Mouse (Mus musculus) thymus, adult 2 months (tissue): ENCODE results near the gene Unc13a. TPM values are rescaled to one million over a fixed set of nuclear protein-coding genes. Genes with fewer than 3 reads are reported as not detected.

ENCODE experiments used
- DNase-seq: peaks from one replicate; pipeline ENCODE4 v3.0.0; 2021
- H3K27ac ChIP-seq: fragments of 200-500 bp; 2 replicates; pipeline ENCODE4 v1.5.1; 2012; ENCODE audit warnings: low read length, control low read depth; ENCODE audit not compliant: control insufficient read depth, insufficient read depth
- H3K27me3 ChIP-seq: fragments of 200-500 bp; 2 replicates; pipeline ENCODE4 v1.6.1; 2012; ENCODE audit warnings: mild to moderate bottlenecking, low read length, moderate library complexity, mixed read lengths; ENCODE audit not compliant: control insufficient read depth, insufficient read depth
- H3K36me3 ChIP-seq: fragments of 200-500 bp; 2 replicates; pipeline ENCODE4 v1.6.1; 2012; ENCODE audit warnings: mild to moderate bottlenecking, low read length, moderate library complexity; ENCODE audit not compliant: control insufficient read depth, insufficient read depth
- H3K4me1 ChIP-seq: fragments of 200-500 bp; replicated peaks from 2 replicates; pipeline ENCODE4 v1.6.1; 2012; ENCODE audit warnings: low read length; ENCODE audit not compliant: control insufficient read depth, insufficient read depth
- H3K4me3 ChIP-seq: fragments of 200-500 bp; 2 replicates; pipeline ENCODE4 v1.5.1; 2012; ENCODE audit warnings: mild to moderate bottlenecking, low read length, control low read depth, moderate library complexity; ENCODE audit not compliant: control insufficient read depth, insufficient read depth
- CTCF ChIP-seq: fragments of 200-500 bp; IDR thresholded peaks from 2 replicates; pipeline ENCODE4 v1.5.1; 2012; ENCODE audit warnings: mild to moderate bottlenecking, control low read depth, low read length, moderate library complexity, borderline replicate concordance; ENCODE audit not compliant: control insufficient read depth, poor library complexity, insufficient read depth; ENCODE audit errors: extremely low read depth
- POLR2A ChIP-seq: fragments of 200-500 bp; IDR thresholded peaks from 2 replicates; pipeline ENCODE4 v1.6.1; 2012; ENCODE audit warnings: mild to moderate bottlenecking, low read length, control low read depth, moderate library complexity; ENCODE audit not compliant: control insufficient read depth, poor library complexity, insufficient read depth; ENCODE audit errors: extremely low read depth
- WGBS: fragments of 180-500 bp; shearing (Covaris S2); methylation state at CpG from one replicate; pipeline ENCODE4 v1.1.7; 2018; 5-methylcytosine and 5-hydroxymethylcytosine counted together
- polyA plus RNA-seq: library from polyadenylated mRNA; depleted of rRNA; stranded (reverse); fragments of >200 nt; gene quantifications from 2 replicates; pipeline ENCODE4 v1.2.3, GENCODE M21; 2012

The Unc13a gene
- polyA plus RNA-seq, 1 experiment = 1.6 TPM

DNA sequence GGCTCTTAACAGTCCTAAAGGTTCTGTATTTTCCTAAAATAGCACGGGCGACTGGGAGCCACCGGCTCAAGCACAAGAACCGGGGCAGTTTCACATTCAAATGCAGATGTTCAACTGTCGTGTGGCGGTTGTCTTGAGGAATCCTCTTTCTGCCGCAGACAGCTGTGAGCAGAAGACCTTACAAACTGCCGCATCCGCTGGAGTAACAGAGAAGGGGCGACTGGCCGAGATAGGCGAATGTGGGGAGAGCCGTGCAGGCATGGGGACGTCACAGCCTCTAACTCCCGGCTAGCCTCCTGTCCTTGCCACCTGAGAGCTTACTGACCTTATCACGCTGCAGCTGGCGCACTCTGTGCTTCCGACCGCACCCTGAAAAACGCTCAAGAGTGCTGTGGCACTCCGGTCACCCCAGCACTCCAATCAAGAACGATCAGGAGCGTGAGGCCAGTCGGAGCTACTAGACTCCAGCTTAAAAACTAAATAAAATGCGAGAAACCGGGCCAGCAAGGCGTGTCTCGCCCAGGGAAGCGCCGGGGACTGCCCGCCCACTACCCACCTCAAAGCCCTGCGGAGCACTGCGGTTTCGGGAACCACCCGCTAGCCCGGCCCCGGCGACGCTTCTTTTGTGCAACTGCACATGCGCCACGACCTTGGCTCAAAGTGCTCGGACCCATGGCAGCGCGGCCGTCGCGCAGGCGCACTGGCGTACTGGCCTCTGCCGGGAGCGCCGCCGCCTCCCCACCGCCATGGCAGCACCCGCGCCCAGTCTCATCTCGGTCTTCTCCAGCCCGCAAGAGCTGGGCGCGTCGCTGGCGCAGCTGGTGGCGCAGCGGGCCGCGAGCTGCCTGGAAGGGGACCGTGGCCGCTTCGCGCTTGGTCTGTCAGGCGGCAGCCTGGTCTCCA is 79.8 kb downstream of the Unc13a start, which contains the start of gene Pgls:
TSS of gene Pgls (plus strand) at position 706 of the 903 bp plus-strand sequence.
- Histone ChIP-seq H3K4me3 (peak within 1 kb of the TSS; percentile 76), H3K36me3 (no peaks in the 10 kb centered on the region), H3K27ac (peak within 1 kb of the TSS; percentile 94), H3K4me1 (peaks cover 59% of the 10 kb centered on the region), H3K27me3 (no peaks in the 10 kb centered on the region)
- WGBS = under 1% methylated on average over 71 of the region's 71 CpGs
- no peak for TF ChIP-seq CTCF
- peak; percentile 92 for TF ChIP-seq POLR2A
- peak; percentile 94 for DNase-seq

DNA sequence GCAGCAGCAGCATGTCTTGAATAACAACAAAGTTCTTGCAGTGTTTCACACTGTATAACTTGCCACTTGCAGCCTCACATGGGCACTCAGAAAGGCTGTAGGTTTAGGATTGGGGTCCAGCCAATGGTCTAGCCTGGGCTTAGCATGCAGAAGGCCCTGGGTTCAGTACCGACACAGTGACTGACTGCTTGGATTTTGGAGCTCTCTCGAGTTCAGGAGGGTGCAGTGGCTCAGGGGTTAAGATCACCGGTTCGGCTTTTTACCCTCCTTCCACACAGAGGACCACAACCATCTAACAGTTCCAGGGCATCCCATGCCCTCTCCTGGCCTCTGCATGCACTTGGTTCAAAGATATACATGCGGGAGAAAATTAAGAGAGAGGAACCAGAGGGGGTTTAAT is 80.5 kb downstream of the Unc13a start:
- Histone ChIP-seq H3K4me1 (peaks cover 52% of the 10 kb centered on the region), H3K36me3 (no peaks in the 10 kb centered on the region), H3K4me3 (peak overlapping the region; percentile 76), H3K27ac (peak overlapping the region; percentile 94), H3K27me3 (no peaks in the 10 kb centered on the region)
- TF ChIP-seq CTCF = no peak
- TF ChIP-seq POLR2A = no peak
- 3% methylated on average over 5 of the region's 5 CpGs for WGBS
- DNase-seq = no peak

DNA sequence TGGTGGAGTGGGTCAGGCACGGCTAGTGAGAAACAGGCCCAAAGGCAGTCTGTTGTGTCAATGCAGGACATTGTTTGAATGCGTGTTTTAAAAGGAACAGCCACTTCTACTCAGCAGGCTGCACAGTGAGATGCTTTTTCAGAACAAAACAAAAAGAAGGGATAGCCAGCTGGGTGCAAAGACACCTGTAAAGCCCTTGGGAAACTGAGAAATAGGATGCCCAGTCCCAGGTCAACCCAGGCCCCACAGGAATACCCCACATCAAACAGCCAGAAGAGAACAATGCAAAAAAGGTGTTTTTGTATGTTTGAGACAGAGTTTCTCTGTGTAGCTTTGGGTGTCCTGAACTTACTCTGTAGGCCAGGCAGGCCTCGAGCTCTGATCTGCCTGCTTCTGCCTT is 82.8 kb downstream of the Unc13a start:
- DNase-seq = no peak
- H3K36me3 ChIP-seq = no peaks in the 10 kb centered on the region; the same call in 1 of the 2 replicates
- H3K27ac ChIP-seq = peak overlapping the region; percentile 12; the same call in 1 of the 2 replicates
- peaks cover 40% of the 10 kb centered on the region for H3K4me1 ChIP-seq
- WGBS = 84% methylated on average over 3 of the region's 3 CpGs
- no peaks in the 10 kb centered on the region for H3K27me3 ChIP-seq
- TF ChIP-seq POLR2A (no peak), CTCF (no peak)
- no peak overlapping the region for H3K4me3 ChIP-seq

DNA sequence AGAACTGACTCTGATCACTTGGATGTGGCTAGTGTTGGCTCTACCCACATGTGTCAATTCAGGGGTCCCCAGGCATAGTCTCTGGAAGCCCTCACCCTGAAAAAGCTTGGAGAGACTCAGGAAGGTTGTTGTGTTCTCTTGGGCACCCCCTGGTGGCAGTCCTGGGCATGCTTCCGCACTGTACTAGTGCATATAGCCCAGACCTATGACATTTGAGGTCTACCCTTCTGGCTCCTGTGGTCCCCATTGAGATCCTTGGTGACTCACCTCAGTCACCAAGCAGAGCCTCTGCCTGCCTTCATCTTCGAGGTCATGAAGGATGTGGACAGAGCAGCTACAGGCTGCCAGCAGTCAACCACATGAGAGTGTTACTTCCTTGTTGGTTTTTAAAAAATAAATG is 84.7 kb downstream of the Unc13a start:
- Histone ChIP-seq H3K36me3 (no peaks in the 10 kb centered on the region; the same call in 1 of the 2 replicates), H3K27me3 (no peaks in the 10 kb centered on the region), H3K27ac (no peak overlapping the region), H3K4me3 (no peak overlapping the region), H3K4me1 (peaks cover 28% of the 10 kb centered on the region)
- peak; percentile 52 for DNase-seq
- 48% methylated on average over 2 of the region's 2 CpGs for WGBS
- no peak for TF ChIP-seq POLR2A
- TF ChIP-seq CTCF = no peak

DNA sequence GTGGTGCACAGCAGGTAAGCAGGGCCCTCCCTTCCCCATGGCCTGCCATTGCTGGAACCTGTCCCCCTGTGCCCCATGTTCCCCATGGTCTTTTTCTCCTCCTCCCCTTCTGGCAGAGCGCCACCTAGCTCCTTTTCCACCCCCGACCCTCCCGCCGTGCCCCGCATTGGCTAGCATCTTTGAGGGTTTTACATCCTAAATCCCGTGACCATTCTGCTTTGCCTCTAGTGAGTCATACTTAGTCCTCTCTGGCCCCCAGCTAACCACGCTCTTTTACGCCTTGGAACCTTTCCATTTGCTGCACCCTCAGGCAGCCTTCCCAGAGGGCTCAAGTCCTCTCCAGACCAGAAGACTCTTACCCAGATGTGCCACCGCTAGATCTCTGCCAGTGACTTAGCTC is 91.4 kb downstream of the Unc13a start:
- 94% methylated on average over 8 of the region's 9 CpGs for WGBS
- no peaks in the 10 kb centered on the region; the same call in 1 of the 2 replicates for H3K36me3 ChIP-seq
- no peak for DNase-seq
- no peak overlapping the region for H3K27ac ChIP-seq
- no peaks in the 10 kb centered on the region for H3K4me1 ChIP-seq
- H3K4me3 ChIP-seq = no peak overlapping the region
- TF ChIP-seq CTCF = no peak
- no peak for TF ChIP-seq POLR2A
- no peaks in the 10 kb centered on the region for H3K27me3 ChIP-seq

DNA sequence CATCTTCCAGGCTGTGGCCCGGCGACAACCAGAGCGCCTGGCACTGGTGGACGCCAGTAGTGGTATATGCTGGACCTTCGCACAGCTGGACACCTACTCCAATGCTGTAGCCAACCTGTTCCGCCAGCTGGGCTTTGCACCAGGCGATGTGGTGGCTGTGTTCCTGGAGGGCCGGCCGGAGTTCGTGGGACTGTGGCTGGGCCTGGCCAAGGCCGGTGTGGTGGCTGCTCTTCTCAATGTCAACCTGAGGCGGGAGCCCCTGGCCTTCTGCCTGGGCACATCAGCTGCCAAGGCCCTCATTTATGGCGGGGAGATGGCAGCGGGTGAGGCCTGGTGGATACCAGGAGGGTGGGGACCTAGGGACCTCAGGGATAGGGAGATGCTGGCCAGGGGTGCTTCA is 92.1 kb downstream of the Unc13a start:
- no peak for DNase-seq
- Histone ChIP-seq H3K36me3 (no peaks in the 10 kb centered on the region; the same call in 1 of the 2 replicates), H3K4me3 (no peak overlapping the region), H3K27ac (no peak overlapping the region), H3K4me1 (peaks cover 1% of the 10 kb centered on the region), H3K27me3 (no peaks in the 10 kb centered on the region)
- WGBS = 94% methylated on average over 14 of the region's 14 CpGs
- no peak for TF ChIP-seq POLR2A

DNA sequence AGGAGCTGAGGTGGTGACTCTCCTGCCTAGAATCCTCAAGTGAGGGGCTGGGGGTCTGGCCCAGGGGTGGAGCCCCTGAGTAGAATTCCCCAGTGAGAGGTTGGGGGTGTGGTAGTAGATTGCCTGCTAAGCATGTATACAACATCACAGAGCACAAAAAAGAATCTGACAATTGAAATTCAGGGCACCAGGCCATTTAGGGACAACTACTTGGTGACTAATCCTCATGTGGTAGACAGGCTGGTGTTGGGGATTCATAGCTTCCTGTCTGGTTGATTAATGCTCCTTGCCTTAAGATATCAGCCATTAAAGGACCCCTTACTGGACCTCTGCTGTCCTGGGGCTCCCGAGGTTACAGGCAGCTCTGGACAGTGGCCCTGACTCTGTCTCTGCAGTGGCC is 92.5 kb downstream of the Unc13a start:
- H3K27ac ChIP-seq = no peak overlapping the region
- WGBS = 100% methylated on average over 1 of the region's 1 CpGs
- no peaks in the 10 kb centered on the region for H3K27me3 ChIP-seq
- TF ChIP-seq POLR2A (no peak), CTCF (no peak)
- H3K4me3 ChIP-seq = no peak overlapping the region
- DNase-seq = no peak
- no peaks in the 10 kb centered on the region; the same call in 1 of the 2 replicates for H3K36me3 ChIP-seq
- peaks cover 3% of the 10 kb centered on the region for H3K4me1 ChIP-seq
